Mouse (Mus musculus) embryonic facial prominence, embryonic 15.5 days (tissue): Measurements from ENCODE around the gene Mettl6. TPM values are rescaled to one million over a fixed set of nuclear protein-coding genes. Genes with fewer than 3 reads are reported as not detected.

Experiments used
- ATAC-seq: fragments of 200-750 bp; cut with Nextera tagmentation; 2 replicates; pipeline ENCODE4 v1.8.0; 2017; ENCODE audit warnings: low read depth, moderate TSS enrichment; ENCODE audit not compliant: insufficient number of reproducible peaks, low FRiP score, low TSS enrichment
- H3K27ac ChIP-seq: fragments of 300-500 bp; sonication (generic); replicated peaks from 2 replicates; pipeline ENCODE4 v1.5.1; 2015; ENCODE audit warnings: mild to moderate bottlenecking, inconsistent platforms
- H3K27me3 ChIP-seq: fragments of 300-500 bp; sonication (generic); 2 replicates; pipeline ENCODE4 v1.6.1; 2015; ENCODE audit warnings: inconsistent platforms
- H3K36me3 ChIP-seq: fragments of 300-500 bp; sonication (generic); 2 replicates; pipeline ENCODE4 v1.6.1; 2015; ENCODE audit warnings: mild to moderate bottlenecking, inconsistent platforms
- H3K4me1 ChIP-seq: fragments of 300-500 bp; sonication (generic); 2 replicates; pipeline ENCODE4 v1.6.1; 2015; ENCODE audit warnings: inconsistent platforms
- H3K4me2 ChIP-seq: fragments of 300-500 bp; sonication (generic); replicated peaks from 2 replicates; pipeline ENCODE4 v1.6.1; 2015; ENCODE audit warnings: mild to moderate bottlenecking, inconsistent platforms
- H3K4me3 ChIP-seq: fragments of 300-500 bp; sonication (generic); replicated peaks from 2 replicates; pipeline ENCODE4 v1.5.1; 2015; ENCODE audit warnings: mild to moderate bottlenecking, inconsistent platforms
- H3K9ac ChIP-seq: fragments of 300-500 bp; sonication (generic); 2 replicates; pipeline ENCODE4 v1.6.1; 2015; ENCODE audit warnings: inconsistent platforms
- H3K9me3 ChIP-seq: fragments of 300-500 bp; sonication (generic); replicated peaks from 2 replicates; pipeline ENCODE4 v1.6.1; 2016; ENCODE audit warnings: inconsistent platforms
- WGBS: fragments of 180-500 bp; shearing (Covaris S2); methylation state at CpG from one replicate; pipeline ENCODE4 v1.1.7; 2015; 5-methylcytosine and 5-hydroxymethylcytosine counted together
- polyA plus RNA-seq: library from polyadenylated mRNA; unstranded; fragments of >200 nt; fragmentation: Nextera tagmentation; extraction: Ambion mirVana; gene quantifications from 2 replicates; pipeline ENCODE4 v1.2.1, GENCODE M21; 2015

The Mettl6 gene
- polyA plus RNA-seq, 1 experiment from 2014 or later, result 55.4 TPM

DNA sequence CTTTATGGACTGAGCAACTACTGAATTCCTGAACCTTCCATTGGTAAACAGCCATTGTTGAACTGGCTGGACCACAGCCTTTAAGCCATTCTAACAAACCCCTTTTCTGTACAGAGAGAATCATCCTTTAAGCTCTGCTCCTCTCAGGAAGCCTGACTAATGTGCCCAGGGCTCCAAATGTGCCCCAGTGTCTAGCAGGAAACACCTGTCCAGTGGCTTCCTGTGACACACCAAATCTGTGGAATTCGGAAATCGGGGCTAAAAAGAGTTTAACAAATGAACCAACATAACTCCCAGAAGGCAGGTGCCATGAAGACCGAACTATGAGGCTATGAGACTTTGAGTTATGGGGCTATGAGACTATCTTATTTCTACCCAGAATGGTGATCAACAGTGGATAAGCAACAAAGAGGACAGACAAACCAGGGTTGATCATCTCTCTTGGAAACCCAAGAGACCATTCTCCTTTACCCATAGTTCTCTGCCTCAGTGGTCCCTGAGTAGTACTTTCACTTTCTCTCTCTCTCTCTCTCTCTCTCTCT, 63.0 kb downstream of the Mettl6 start:
- Histone ChIP-seq H3K4me2 (no peak overlapping the region), H3K4me1 (peaks cover 47% of the 10 kb centered on the region), H3K27ac (no peak overlapping the region), H3K4me3 (no peak overlapping the region), H3K9me3 (no peaks in the 10 kb centered on the region), H3K9ac (no peak overlapping the region), H3K27me3 (no peaks in the 10 kb centered on the region), H3K36me3 (no peaks in the 10 kb centered on the region; the same call in 1 of the 2 replicates)
- WGBS, result 71% methylated on average over 3 of the region's 3 CpGs
- ATAC-seq, result no peak

DNA sequence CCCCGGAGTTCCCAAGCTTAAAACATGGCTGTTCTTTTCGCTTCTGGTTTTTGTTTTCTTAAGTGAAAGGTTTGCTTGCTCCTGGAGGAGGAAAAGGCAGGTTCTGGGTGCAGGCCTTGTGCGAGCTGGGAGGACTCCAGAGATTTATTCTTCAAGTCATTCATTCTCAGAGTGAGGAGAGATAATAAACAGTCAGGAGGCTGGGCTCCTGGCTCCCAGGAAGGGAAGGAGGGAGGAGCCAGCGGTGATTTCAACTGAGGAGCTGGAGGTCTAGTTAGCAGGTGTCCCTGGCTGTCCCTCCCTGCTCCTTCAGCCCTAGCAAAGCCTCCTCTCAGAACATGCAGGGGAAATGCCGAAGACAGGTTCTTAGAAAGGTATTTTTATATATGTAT, 65.8 kb downstream of the Mettl6 start:
- peaks cover 3% of the 10 kb centered on the region; the same call in 1 of the 2 replicates for H3K9me3 ChIP-seq
- peaks cover 8% of the 10 kb centered on the region; the same call in 1 of the 2 replicates for H3K36me3 ChIP-seq
- H3K9ac ChIP-seq, result no peak overlapping the region
- no peaks in the 10 kb centered on the region for H3K27me3 ChIP-seq
- peak overlapping the region; percentile 18; the same call in 1 of the 2 replicates for H3K27ac ChIP-seq
- 58% methylated on average over 5 of the region's 5 CpGs for WGBS
- peaks cover 32% of the 10 kb centered on the region for H3K4me1 ChIP-seq
- H3K4me2 ChIP-seq, result no peak overlapping the region
- no peak overlapping the region for H3K4me3 ChIP-seq
- ATAC-seq, result no peak

- peak overlapping the region; percentile 18; the same call in 1 of the 2 replicates for H3K27ac ChIP-seq
- ATAC-seq, result no peak
- peaks cover 8% of the 10 kb centered on the region; the same call in 1 of the 2 replicates for H3K36me3 ChIP-seq
- H3K4me1 ChIP-seq, result peaks cover 32% of the 10 kb centered on the region
- H3K27me3 ChIP-seq, result no peaks in the 10 kb centered on the region
- H3K4me2 ChIP-seq, result no peak overlapping the region
- H3K4me3 ChIP-seq, result no peak overlapping the region
- H3K9me3 ChIP-seq, result peaks cover 3% of the 10 kb centered on the region; the same call in 1 of the 2 replicates
- H3K9ac ChIP-seq, result no peak overlapping the region
- 68% methylated on average over 15 of the region's 15 CpGs for WGBS
Observed at GRCm38 (mm10) chr14:31428211-31429003, 66.4 kb downstream of the Mettl6 start.

Other genes with a start within 250 kb of the Mettl6 start
- gene Phf7, start 243.7 kb downstream of the Mettl6 start, polyA plus RNA-seq, result 10.1 and 12.1 TPM in 2 replicates
- gene Bap1, start 243.6 kb downstream of the Mettl6 start, polyA plus RNA-seq, result 74.6 and 76.9 TPM in 2 replicates
- gene Dnah1, start 171.1 kb downstream of the Mettl6 start, polyA plus RNA-seq, result 6.0 and 7.2 TPM in 2 replicates
- gene Capn7, start 158.4 kb downstream of the Mettl6 start, polyA plus RNA-seq, result 41.6 and 42.3 TPM in 2 replicates
- 29.1 and 30.4 TPM in 2 replicates for gene Sh3bp5, start 59.0 kb downstream of the Mettl6 start, polyA plus RNA-seq
- 26.1 and 27.0 TPM in 2 replicates for gene Eaf1, start 641 bp downstream of the Mettl6 start, polyA plus RNA-seq
- gene Colq, start 96.3 kb upstream of the Mettl6 start, polyA plus RNA-seq, result 3.5 and 5.4 TPM in 2 replicates
- gene Gm49387, start 145.8 kb upstream of the Mettl6 start, polyA plus RNA-seq, result 2.5 and 3.8 TPM in 2 replicates
- gene Btd, start 146.0 kb upstream of the Mettl6 start, polyA plus RNA-seq, result 33.5 and 33.7 TPM in 2 replicates
- 11.5 and 13.3 TPM in 2 replicates for gene Hacl1, start 146.2 kb upstream of the Mettl6 start, polyA plus RNA-seq